Mouse (Mus musculus): ENCODE data around the gene Ampd3.

Ampd3 gene

DNA sequence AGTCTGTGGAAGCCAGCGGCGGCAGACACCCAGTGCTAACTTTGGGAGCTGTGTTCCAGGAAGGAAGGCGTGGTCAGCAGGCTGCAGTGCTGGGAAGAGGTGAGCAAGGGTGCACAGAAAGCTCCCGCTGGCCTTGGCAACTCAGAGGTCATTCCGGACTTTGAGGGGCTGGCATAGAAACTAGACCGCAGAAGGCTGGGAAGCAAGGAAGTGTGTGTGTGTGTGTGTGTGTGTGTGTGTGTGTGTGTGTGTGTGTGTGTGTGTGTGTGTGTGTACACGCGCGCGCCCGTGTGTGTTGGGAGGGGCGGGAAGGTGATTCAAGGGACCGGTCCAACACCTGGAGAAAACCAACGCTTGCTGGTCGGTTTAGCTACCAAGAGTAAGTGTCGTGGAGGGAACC, at the start of gene Ampd3:
Gene Ampd3, plus strand, starts transcription at position 206 of the 400 bp plus-strand sequence.
- DNase-seq (ENCODE audit: low read depth, low spot score) = peak; percentile 66

DNA sequence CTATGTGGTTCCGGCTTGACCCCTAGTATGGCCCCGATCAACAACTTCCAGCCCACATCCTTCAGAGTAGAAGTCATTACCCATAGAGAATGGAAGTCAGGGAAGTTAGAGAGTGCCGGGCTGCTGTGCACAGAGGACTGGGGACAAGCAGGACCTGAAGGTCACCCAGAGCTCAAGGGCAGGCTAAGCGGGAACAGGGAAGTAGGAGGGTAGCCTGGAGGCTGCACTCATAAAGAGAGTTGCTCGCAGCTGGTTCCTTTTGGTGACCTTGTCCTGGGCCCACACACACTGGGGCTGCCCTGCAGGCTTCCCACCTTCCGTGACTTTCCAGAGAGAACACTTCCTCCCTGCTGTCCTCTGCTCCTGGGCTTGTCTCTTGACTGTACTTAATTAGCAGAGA, 49.5 kb upstream of the Ampd3 start:
- DNase-seq (ENCODE audit: low read depth, low spot score) = no peak

DNA sequence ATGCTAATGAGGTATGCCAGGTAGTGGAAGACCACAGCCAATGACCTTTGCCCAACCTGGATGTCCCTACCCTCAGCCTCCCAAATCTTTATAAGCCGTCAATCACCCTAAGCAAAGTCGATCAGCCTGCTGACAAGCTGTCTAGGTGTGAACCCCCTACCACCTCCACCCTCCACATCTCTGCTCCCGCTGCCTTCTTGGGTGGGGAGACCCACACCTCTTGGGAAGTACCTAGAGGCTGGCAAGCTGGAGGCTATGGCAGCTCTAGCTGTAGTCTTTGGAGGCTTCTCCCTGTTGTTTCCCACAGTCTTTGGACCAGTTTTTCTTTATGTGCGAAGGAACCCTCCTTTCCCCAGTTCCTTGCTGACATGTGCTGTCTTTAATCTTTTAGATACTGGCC, 48.1 kb upstream of the Ampd3 start:
- no peak for DNase-seq (ENCODE audit: low read depth, low spot score)

DNA sequence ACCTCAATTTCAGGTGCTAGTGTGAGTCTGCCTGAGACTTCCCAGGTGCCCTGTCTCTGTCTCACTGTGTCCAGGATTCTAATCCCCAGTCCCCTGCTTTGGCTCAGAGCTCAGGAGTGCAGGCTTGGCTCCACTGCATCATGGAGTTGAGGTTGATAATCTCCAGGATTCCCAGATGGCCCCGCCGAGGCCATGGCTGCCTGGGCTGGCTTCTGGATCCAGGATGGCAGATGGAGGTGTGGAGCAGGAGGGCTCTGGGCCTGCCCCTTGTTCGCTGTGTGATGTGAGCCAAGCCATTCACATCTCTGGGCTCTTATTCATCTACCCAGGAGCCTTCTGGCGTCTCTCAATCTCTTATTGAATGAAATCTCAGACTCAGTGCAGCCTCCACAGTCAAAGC, 45.8 kb upstream of the Ampd3 start:
- no peak for DNase-seq (ENCODE audit: low read depth, low spot score)

DNA sequence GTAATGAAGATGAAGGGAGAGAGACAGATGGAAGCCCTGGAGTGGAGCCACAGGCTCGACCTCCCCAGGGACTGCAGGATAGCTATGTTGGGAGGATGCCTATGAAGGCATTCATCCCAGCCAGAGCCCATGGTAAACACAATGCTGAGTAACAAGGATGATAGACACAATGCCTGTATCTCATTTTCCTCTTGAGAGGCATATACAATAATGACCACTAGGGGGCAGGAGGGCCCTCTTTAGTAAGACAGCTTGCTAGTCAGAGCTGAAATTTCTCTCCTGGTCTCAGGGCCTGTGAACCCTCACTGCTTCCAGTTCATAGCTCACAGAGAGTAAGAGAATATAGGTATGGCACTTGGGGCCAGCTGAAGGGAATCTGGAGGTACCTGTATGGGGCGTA, 41.0 kb upstream of the Ampd3 start:
- peak; percentile 78 for DNase-seq (ENCODE audit: low read depth, low spot score)

DNA sequence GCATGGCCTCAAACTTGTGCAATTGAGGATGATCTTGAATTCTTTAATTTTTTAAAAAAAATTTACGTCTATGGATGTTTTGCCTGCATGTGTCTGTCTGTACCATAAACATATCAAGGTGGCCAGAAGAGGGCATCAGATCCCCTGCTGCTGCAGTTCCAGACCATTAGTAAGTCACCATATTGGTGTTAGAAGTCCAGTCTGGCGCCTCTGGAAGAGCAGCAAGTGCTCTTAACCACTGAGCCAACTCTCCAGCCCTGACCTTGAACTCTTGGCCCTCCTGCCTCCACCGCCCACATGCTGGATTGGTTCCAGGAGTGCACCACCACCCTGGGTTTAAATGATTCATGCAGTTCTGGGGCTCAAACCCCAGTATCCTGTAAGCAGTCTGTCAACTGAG, 39.1 kb upstream of the Ampd3 start:
- DNase-seq (ENCODE audit: low read depth, low spot score) = peak; percentile 51

DNA sequence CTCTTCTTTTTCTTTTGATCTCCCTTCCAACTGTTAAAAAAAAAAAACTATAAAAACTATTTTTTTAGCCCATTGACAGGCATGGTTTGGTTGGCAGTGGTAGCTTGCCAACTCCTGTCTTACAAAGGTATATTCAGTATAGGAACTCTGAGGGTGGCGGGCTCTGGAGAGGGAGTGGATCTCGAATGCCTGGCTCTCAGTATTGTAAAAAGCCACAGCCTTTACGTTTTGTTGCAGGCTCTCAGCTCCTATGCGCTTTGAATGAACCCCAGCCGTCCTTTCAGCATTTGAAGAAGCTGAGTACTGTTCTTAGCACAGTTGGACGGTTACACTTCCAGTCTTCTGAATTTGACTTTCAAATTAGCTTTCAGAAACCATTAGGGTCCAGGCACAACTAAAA, 38.7 kb upstream of the Ampd3 start:
- DNase-seq (ENCODE audit: low read depth, low spot score) = peak; percentile 31

DNA sequence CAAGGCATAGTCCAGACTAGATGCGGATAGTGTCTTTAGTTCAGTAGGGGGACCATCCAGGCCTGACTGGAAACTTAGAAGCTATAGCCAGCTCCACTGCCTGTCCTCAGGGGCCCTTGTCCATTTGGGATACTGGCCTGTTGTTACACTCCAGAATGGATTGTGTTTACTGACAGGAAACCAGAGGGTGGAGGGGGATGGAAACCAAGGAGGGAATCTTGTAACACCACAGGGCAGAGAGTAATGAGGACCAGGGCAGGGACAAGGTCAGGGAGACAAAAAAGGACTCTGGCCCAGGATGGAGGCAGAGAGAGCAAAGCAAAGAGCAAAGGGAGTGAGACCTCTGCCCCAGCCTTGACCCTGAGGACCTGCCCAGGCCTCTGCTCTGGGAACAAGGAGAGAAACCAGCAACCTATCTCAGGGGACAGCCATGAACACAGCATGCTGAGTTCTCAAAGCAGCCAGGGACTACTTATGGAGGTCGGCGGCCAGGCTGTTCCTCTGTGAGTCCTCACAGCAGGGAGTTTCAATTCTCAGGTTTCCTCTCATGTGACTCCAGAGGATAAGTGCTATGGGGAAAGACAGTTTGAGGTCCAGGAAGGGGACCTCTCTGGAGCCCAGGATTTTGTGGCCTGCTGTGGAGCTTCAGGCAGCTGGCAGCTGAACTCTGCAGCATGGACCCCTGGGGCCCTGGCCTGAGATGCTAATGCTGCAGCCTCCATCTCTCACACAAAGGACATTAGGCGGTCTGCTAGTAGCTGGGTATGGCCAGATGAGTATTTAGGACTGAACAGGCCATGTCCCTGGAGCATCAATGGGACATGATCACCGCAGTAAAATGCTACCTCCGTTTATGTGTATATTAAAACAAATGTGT, 36.7 kb upstream of the Ampd3 start:
- peak; percentile 55 for DNase-seq (ENCODE audit: low read depth, low spot score)

DNA sequence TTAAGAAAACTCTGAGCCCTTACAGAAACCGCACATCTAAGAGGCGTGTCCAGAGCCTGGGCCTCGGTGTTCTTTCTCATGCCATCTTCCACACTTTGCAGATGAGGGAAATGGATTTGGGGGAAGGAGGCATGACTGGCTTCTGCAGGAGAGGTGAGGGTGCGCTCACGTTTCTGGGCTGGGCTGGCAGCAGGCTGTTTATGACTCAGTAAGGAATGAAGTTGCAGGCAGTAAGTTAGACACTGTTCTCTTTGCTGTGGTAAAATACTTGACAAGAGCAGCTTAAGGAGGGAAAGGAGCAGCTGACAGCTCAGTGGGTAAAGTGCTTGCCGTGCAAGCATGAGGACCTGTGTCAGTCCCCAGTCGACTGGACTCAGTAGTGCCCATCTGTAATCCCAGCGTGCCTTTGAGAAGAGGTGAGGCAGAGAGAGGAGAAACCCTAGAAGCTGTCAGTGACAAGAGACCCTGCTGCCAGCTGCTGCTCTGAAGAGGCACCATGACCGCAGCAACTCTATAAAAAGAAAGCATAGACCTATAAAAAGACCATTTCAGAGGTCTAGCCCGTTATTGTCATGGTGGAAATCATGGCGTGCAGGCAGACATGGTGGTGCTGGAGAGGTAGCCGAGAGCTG, 35.9 kb upstream of the Ampd3 start:
- no peak for DNase-seq (ENCODE audit: low read depth, low spot score)

DNA sequence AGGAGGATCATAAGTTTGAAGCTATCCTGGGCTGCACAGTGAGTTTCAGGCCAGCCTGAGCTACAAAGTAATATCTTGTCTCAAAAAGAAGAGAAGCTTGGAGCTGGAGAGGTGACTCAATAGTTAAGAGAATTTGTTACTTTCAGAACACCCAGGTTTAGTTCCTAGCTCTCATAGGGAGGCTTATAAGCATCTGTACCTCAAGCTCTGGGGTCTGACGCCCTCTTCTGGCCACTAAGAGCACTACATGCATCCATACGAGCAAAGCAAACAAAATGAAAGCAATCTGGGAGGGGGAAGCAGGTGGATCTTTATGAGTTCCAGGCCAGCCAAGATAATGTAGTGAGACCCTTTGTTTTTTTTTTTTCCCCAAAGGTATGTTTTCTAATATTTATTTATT, 31.1 kb upstream of the Ampd3 start:
- DNase-seq (ENCODE audit: low read depth, low spot score) = peak; percentile 45

DNA sequence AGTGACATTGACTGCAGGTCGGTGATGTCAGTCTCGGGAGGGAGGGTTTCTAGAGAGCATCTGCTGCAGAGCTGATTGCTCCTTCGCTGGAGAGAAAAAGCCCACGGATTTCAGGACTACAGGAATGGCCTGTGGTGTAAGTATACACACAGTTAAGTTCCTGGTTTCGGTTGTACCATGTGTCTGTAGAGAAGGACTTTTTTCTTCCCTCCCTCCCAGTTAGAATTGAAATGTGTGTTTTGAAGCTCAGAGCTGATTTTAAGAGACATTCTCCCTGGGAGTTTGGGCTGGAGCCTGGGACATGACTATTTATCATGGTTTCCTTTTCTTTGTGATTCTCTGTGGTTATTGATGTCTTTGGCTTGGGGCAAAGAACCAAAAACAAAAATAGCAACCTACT, 28.2 kb upstream of the Ampd3 start:
- no peak for DNase-seq (ENCODE audit: low read depth, low spot score)

DNA sequence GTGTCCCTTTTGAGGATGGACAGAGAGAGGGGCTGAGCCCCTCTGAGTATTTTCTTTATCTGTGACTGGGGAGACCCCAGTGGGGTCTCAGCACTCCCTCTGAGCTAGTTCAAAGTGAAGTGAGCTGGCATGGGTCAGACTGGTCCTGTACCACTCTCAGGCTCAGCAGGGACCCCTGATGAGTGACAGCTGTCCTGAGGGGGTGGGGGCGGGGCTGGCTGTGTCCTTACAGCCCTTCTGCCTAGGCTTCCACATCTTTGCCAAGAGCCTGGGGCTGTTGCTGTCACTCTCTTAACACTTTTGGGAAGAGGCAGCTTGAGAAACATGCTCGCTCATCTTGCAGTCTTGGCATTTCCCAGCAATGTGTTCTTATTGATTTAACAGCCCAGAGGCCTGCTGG, 27.8 kb upstream of the Ampd3 start:
- DNase-seq (ENCODE audit: low read depth, low spot score) = no peak

DNA sequence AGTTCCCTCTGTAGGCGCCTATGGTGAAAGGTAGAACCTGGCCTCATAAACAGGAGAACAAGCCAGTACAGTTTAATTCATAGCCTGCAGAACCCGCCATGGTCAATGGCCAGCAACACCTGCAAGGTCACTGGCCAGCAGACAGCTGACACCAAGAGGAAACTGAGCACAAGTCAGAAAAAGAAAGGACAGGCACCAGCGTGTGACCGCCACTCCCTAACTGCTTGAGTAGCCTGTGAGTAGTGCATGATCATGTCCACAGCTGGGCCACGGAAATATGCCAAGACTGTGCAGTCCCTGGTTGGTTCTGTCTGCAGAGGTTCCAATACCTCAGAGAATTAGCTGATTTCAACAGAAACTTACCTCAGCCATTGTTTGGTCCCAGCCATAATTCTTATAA, 26.0 kb upstream of the Ampd3 start:
- no peak for DNase-seq (ENCODE audit: low read depth, low spot score)

DNA sequence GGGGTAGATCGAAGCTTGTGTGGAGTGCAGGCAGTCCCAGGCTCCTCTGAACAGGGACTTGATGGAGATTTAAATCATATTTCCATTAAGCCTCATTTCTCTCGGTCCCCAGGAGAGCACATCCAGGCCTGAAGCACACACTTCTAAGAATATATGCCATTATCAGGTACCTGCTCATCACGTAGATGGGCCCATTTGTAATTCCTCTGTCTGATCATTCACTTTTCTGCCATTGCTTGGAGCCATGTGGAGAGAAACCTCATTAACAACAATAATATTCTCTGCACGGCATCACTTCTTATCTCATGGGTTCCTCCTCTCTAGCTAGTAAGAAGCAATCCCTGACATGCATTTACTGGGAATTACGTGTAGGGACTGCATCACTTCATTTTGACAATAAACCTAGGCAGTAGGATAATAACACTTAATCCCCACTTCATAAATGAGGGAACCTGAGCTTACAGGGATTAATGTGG, 21.9 kb upstream of the Ampd3 start:
- DNase-seq (ENCODE audit: low read depth, low spot score) = no peak

DNA sequence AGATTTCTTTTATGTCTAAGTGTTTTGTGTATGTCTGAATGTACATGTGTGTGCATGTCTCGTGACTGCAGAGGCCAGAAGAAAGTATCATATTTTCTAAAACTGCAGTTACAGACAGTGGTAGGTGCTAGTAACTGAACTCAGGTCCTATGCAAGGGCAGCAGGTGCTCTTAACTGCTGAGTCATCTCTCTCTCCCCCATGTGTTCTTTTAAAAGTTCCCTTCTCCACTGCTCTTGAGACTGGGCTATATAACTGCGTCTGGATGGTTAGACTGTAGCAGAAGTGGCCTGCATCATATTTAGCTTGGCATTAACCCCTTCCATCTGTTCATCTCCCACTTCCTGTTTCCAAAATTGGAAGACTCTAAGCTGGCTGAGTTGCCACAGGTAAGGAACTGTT, 21.2 kb upstream of the Ampd3 start:
- DNase-seq (ENCODE audit: low read depth, low spot score) = peak; percentile 44

DNA sequence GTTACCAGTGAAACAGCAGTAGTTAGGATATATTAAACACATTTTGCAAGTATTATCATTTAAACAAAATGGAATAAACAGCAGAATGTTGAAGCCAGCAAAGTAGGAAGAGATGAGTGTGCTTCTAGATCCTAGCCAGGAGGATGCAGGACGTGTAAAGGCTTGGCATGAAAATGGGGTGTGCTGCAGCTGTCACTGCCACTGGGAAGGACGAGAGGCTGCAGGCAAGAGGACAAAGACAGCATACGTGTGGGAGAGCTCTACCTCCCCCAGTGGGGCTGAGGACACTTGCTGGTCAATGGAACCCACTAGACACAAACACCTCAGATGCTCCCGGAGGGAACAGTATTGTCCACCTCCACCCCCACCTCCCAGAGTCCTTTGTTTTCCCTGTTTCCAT, 17.2 kb upstream of the Ampd3 start:
- no peak for DNase-seq (ENCODE audit: low read depth, low spot score)

DNA sequence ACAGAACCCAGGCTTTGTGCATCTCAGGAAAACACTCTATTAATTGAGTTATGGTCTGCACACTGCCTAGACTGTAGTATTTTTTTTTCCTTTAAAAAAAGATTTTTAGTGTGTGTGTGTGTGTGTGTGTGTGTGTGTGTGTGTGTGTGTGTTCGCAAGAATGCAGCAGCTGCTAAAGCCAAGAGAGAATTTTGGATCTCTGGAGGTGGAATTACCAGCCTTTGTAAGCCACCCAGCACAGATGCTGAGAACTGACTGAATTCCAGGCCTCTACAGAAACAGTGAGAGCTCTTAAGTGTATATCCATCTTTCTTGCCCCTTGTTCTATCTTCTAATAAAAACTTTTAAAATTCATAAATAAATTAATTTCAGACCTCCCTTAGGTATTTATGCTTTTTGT, 16.4 kb upstream of the Ampd3 start:
- no peak for DNase-seq (ENCODE audit: low read depth, low spot score)

DNA sequence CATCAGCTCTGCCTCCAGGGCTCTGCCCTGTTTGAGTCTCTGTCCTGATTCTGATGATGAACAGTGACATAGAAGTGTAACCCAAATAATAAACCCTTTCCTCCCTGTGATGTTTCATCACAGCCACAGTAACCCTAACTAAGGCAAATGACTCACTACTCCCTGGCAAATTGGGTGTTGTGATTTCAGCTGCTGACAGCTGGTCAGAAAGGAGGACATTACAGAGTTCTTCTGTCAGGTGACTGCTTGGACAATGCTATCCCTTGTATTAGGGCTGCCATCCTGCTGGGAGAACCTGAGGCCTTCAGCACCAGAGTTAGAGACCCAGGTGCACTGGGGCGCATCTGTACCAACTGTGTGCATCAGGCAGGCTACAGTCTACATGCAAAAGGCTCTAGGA, 14.7 kb upstream of the Ampd3 start:
- no peak for DNase-seq (ENCODE audit: low read depth, low spot score)

DNA sequence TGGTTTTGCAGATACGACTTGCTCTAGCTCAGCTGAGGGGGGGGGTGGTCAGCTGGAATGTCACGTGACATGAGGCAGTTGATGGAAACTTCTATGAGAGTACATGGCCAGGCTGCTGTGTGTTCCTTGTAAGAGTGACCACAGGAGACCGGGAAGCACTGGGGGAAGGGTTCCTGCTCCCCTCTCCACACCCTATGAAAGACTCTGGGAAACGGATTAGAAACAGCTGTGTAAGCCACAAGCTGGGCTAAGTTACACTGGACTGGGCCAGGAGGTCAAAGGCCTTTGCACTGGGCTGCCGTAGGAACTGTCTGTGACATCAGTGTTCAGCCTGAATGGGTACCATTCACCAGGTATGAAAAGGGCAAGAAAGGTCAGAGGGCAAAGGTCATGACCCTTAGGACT, 14.1 kb upstream of the Ampd3 start:
- DNase-seq (ENCODE audit: low read depth, low spot score) = no peak

DNA sequence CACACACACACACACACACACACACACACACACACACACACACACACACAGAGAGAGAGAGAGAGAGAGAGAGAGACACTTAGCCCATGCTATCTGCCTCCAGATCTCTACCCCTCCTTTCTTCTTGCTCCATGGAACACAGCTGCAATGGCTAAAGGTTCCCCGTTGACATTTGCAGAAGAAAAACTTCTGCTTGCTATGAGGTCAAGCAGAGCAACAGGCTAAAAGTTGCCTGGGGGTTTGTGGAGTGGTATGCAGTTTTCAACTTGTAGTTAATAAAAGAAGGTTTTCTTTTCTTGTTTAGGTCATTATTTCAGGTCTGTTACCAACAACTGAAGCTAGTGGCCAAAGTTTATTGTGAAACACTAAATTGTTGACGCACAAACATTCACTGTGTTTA, 11.6 kb upstream of the Ampd3 start:
- no peak for DNase-seq (ENCODE audit: low read depth, low spot score)

DNA sequence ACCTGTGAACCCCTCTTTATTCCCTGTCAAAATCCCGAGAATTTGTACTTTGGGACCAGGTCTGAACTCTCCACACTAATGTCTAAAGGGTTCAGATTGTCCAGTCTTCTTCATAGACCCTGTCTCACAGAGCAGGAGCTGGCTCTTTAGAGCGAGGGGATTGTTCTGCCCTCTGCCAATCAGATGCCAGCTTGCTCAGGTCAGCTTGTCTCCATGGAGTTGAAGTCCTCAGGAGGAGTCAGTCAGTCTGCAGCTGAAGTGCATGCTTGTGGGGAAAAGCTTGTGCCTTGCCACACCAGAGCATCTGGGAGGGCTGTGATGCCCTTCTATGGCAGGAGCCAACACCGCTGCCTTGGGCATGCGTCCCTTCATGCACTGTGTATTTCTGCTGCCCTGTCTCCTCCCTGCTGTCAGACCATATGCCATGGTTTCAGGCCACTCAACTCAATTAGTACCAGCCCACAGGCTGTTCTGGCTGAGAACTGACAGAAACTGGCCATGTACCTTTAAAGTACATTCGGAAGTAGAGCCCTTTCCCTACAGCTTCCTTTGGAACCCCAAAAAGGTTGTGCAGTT, 5.3 kb upstream of the Ampd3 start:
- no peak for DNase-seq (ENCODE audit: low read depth, low spot score)

DNA sequence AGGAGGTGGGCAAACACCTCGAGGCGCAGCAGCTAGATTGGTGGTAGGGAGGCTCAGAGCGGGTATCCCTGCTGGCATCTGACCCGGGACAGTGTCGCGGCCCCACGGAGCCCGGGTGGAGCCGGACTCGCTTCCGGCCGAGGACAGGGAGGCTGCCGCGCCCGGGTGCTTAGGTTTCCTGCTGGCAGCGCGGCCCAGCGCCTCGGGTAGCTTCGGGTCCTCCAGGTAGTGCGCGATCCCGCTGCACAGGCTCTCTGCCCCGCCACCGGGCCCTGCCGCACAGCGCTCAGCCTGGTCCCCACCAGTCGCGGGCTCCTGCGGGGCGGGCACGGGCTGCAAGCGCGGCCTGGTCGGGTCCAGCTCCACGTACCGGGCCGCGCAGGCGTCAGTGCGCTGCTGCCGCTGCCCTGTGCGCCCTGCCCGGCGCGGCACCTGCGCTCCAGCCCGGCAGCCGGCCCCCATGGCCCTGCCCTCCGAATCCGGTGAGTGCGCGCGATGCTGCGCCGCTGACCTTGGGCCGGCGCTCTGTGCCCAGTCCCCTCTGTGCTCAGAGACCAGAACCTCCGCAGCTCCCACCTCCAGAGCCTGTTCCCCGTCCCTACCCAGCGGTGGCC, 552 bp downstream of the Ampd3 start:
- peak; percentile 47 for DNase-seq (ENCODE audit: low read depth, low spot score)

All from R1 (cell line).